Mouse (Mus musculus) liver, embryonic 14.5 days (tissue): Measurements from ENCODE around the gene H2al1e.

Experiments used
- CTCF ChIP-seq: IDR thresholded peaks from 2 replicates; pipeline ENCODE4 v1.5.1; 2016; ENCODE audit warnings: antibody characterized with exemption, low read depth, control low read depth
- EP300 ChIP-seq: IDR thresholded peaks from 2 replicates; pipeline ENCODE4 v1.6.1; 2016; ENCODE audit warnings: antibody characterized with exemption, low read depth

- no peak for TF ChIP-seq EP300
- no peak for TF ChIP-seq CTCF
Observed at GRCm38 (mm10) chrX:11361261-11361660, 49.5 kb downstream of the H2al1e start.
